Mouse (Mus musculus): ENCODE measurements around the gene Acrbp. TPM values are rescaled to one million over a fixed set of nuclear protein-coding genes. Genes with fewer than 3 reads are reported as not detected.
A peak's percentile ranks its signal among the peaks of the same experiment; 100 is the strongest.
"Not testable (repeated sequence)": the region's sequence is repeated elsewhere in the genome, so short reads cannot be mapped to it uniquely, and the experiment has no call there.

Gene Acrbp
- polyA plus RNA-seq, 1 experiment from 2014 or later: 13.3 TPM

DNA sequence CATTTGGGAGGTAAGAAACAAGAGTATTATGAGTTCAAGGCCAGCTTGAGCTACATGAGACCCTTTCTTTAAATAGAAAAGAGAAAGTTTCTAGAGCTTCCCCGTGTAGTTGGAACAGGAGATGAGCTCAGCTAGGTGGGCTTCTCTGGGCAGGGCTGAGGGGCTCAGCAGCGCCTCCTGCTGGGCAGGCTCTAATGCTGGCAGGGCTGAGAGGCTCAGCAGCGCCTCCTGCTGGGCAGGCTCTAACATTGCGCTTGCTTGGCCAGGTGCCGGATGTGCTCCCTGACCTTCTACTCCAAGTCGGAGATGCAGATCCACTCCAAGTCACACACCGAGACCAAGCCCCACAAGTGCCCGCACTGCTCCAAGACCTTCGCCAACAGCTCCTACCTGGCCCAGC is 19.0 kb upstream of the Acrbp start:
- not testable (repeated sequence) for H3K27me3 ChIP-seq (ENCODE audit: control insufficient read depth, insufficient read depth, low read length); H3K9ac ChIP-seq (ENCODE audit: low read length); H3K4me1 ChIP-seq (ENCODE audit: control insufficient read depth, insufficient read depth, low read length); H3K4me2 ChIP-seq (ENCODE audit: low read depth, severe bottlenecking); H3K9me3 ChIP-seq (ENCODE audit: control insufficient read depth, low read length); H3K4me3 ChIP-seq (ENCODE audit: low read depth, low read length); H3K27ac ChIP-seq (replicated peaks; ENCODE audit: low read depth, low read length)
- WGBS: 29% methylated on average over 7 of the region's 9 CpGs
- DNase-seq (ENCODE audit: low spot score) (peak; percentile 83), ATAC-seq (ENCODE audit: insufficient number of reproducible peaks, low FRiP score, low TSS enrichment, low read depth) (0 out of 2 replicates have a peak, but pooled peaks have one; percentile 32)
- H3K36me3 ChIP-seq (ENCODE audit: control insufficient read depth, insufficient read depth, low read length): peaks cover 18% of the 10 kb centered on the region; the same call in 1 of the 2 replicates

GRCm38 (mm10) chr6:125031604-125032003 is 17.9 kb upstream of the Acrbp start:
- Histone ChIP-seq H3K4me3 (ENCODE audit: low read depth, low read length) (no peak overlapping the region), H3K27ac (replicated peaks; ENCODE audit: low read depth, low read length) (no peak overlapping the region), H3K4me2 (ENCODE audit: low read depth, severe bottlenecking) (no peak overlapping the region), H3K9me3 (ENCODE audit: control insufficient read depth, low read length) (no peaks in the 10 kb centered on the region), H3K9ac (ENCODE audit: low read length) (no peak overlapping the region), H3K4me1 (ENCODE audit: control insufficient read depth, insufficient read depth, low read length) (no peaks in the 10 kb centered on the region), H3K36me3 (ENCODE audit: control insufficient read depth, insufficient read depth, low read length) (peaks cover 24% of the 10 kb centered on the region), H3K27me3 (ENCODE audit: control insufficient read depth, insufficient read depth, low read length) (no peaks in the 10 kb centered on the region)
- 94% methylated on average over 16 of the region's 16 CpGs for WGBS
- no peak for DNase-seq (ENCODE audit: low spot score)
- ATAC-seq (ENCODE audit: insufficient number of reproducible peaks, low FRiP score, low TSS enrichment, low read depth): no peak

GRCm38 (mm10) chr6:125038666-125039065 is 10.8 kb upstream of the Acrbp start:
- Histone ChIP-seq H3K27ac (replicated peaks; ENCODE audit: low read depth, low read length) (peak overlapping the region; percentile 44; the same call in 1 of the 2 replicates), H3K4me1 (ENCODE audit: control insufficient read depth, insufficient read depth, low read length) (no peaks in the 10 kb centered on the region), H3K9ac (ENCODE audit: low read length) (peak overlapping the region; percentile 39), H3K36me3 (ENCODE audit: control insufficient read depth, insufficient read depth, low read length) (peaks cover 10% of the 10 kb centered on the region), H3K27me3 (ENCODE audit: control insufficient read depth, insufficient read depth, low read length) (no peaks in the 10 kb centered on the region), H3K4me3 (ENCODE audit: low read depth, low read length) (no peak overlapping the region), H3K9me3 (ENCODE audit: control insufficient read depth, low read length) (no peaks in the 10 kb centered on the region), H3K4me2 (ENCODE audit: low read depth, severe bottlenecking) (peak overlapping the region; percentile 24)
- ATAC-seq (ENCODE audit: insufficient number of reproducible peaks, low FRiP score, low TSS enrichment, low read depth) (no peak), DNase-seq (ENCODE audit: low spot score) (no peak)
- WGBS: 94% methylated on average over 4 of the region's 4 CpGs

- no peaks in the 10 kb centered on the region for H3K4me1 ChIP-seq (ENCODE audit: control insufficient read depth, insufficient read depth, low read length)
- peak overlapping the region; percentile 61 for H3K4me3 ChIP-seq (ENCODE audit: low read depth, low read length)
- H3K27ac ChIP-seq (replicated peaks; ENCODE audit: low read depth, low read length): peak overlapping the region; percentile 44
- peak overlapping the region; percentile 24 for H3K4me2 ChIP-seq (ENCODE audit: low read depth, severe bottlenecking)
- DNase-seq (ENCODE audit: low spot score) (no peak), ATAC-seq (ENCODE audit: insufficient number of reproducible peaks, low FRiP score, low TSS enrichment, low read depth) (no peak; the same call in 1 of the 2 replicates)
- WGBS: 5% methylated on average over 8 of the region's 8 CpGs
- no peaks in the 10 kb centered on the region for H3K27me3 ChIP-seq (ENCODE audit: control insufficient read depth, insufficient read depth, low read length)
- peaks cover 10% of the 10 kb centered on the region for H3K36me3 ChIP-seq (ENCODE audit: control insufficient read depth, insufficient read depth, low read length)
- H3K9ac ChIP-seq (ENCODE audit: low read length): peak overlapping the region; percentile 39
- H3K9me3 ChIP-seq (ENCODE audit: control insufficient read depth, low read length): no peaks in the 10 kb centered on the region
Measured at GRCm38 (mm10) chr6:125039131-125039530, 10.4 kb upstream of the Acrbp start.

GRCm38 (mm10) chr6:125039533-125040153 is 9.8 kb upstream of the Acrbp start, which contains the start of gene Ing4:
TSS of gene Ing4 (plus strand) at chr6:125039760.
- Histone ChIP-seq H3K4me3 (ENCODE audit: low read depth, low read length) (peak within 1 kb of the TSS; percentile 61), H3K9me3 (ENCODE audit: control insufficient read depth, low read length) (no peaks in the 10 kb centered on the region), H3K36me3 (ENCODE audit: control insufficient read depth, insufficient read depth, low read length) (peaks cover 10% of the 10 kb centered on the region), H3K27ac (replicated peaks; ENCODE audit: low read depth, low read length) (peak within 1 kb of the TSS; percentile 65), H3K9ac (ENCODE audit: low read length) (peak within 1 kb of the TSS; percentile 74), H3K4me2 (ENCODE audit: low read depth, severe bottlenecking) (peak within 1 kb of the TSS; percentile 83), H3K4me1 (ENCODE audit: control insufficient read depth, insufficient read depth, low read length) (no peaks in the 10 kb centered on the region), H3K27me3 (ENCODE audit: control insufficient read depth, insufficient read depth, low read length) (no peaks in the 10 kb centered on the region)
- ATAC-seq (ENCODE audit: insufficient number of reproducible peaks, low FRiP score, low TSS enrichment, low read depth) (peak; percentile 95), DNase-seq (ENCODE audit: low spot score) (peak; percentile 92)
- under 1% methylated on average over 26 of the region's 26 CpGs for WGBS

- DNase-seq (ENCODE audit: low spot score) (no peak), ATAC-seq (ENCODE audit: insufficient number of reproducible peaks, low FRiP score, low TSS enrichment, low read depth) (no peak)
- no peaks in the 10 kb centered on the region for H3K9me3 ChIP-seq (ENCODE audit: control insufficient read depth, low read length)
- peak overlapping the region; percentile 74 for H3K9ac ChIP-seq (ENCODE audit: low read length)
- WGBS: 15% methylated on average over 7 of the region's 7 CpGs
- H3K27me3 ChIP-seq (ENCODE audit: control insufficient read depth, insufficient read depth, low read length): no peaks in the 10 kb centered on the region
- peak overlapping the region; percentile 61 for H3K4me3 ChIP-seq (ENCODE audit: low read depth, low read length)
- peaks cover 7% of the 10 kb centered on the region for H3K36me3 ChIP-seq (ENCODE audit: control insufficient read depth, insufficient read depth, low read length)
- peak overlapping the region; percentile 65 for H3K27ac ChIP-seq (replicated peaks; ENCODE audit: low read depth, low read length)
- no peaks in the 10 kb centered on the region for H3K4me1 ChIP-seq (ENCODE audit: control insufficient read depth, insufficient read depth, low read length)
- peak overlapping the region; percentile 83 for H3K4me2 ChIP-seq (ENCODE audit: low read depth, severe bottlenecking)
Measured at GRCm38 (mm10) chr6:125040221-125040620, 9.3 kb upstream of the Acrbp start.

DNA sequence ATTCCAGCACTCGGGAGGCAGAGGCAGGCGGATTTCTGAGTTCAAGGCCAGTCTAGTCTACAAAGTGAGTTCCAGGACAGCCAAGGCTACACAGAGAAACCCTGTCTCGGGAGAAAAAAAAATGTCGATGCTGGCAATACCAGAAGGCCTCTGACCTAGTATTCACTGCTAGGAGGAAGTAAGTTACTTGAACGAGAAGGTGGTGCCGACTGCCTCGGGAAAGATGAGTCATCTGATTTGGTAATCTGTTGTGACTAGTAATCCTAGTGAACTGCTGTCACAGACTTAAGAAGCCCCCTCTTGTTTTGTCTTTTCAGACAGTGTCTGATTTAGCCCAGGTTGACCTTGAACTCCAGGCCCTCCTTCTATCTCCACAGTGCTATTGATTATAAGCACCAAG is 8.4 kb upstream of the Acrbp start:
- H3K9ac ChIP-seq (ENCODE audit: low read length): no peak overlapping the region
- H3K4me1 ChIP-seq (ENCODE audit: control insufficient read depth, insufficient read depth, low read length): no peaks in the 10 kb centered on the region
- ATAC-seq (ENCODE audit: insufficient number of reproducible peaks, low FRiP score, low TSS enrichment, low read depth) (no peak), DNase-seq (ENCODE audit: low spot score) (no peak)
- no peaks in the 10 kb centered on the region for H3K27me3 ChIP-seq (ENCODE audit: control insufficient read depth, insufficient read depth, low read length)
- 93% methylated on average over 7 of the region's 7 CpGs for WGBS
- no peak overlapping the region for H3K4me3 ChIP-seq (ENCODE audit: low read depth, low read length)
- H3K9me3 ChIP-seq (ENCODE audit: control insufficient read depth, low read length): no peaks in the 10 kb centered on the region
- H3K27ac ChIP-seq (replicated peaks; ENCODE audit: low read depth, low read length): no peak overlapping the region
- H3K4me2 ChIP-seq (ENCODE audit: low read depth, severe bottlenecking): 0 out of 2 replicates have a peak overlapping the region, but pooled peaks have one; percentile 83
- peaks cover 4% of the 10 kb centered on the region for H3K36me3 ChIP-seq (ENCODE audit: control insufficient read depth, insufficient read depth, low read length)

- DNase-seq (ENCODE audit: low spot score) (no peak), ATAC-seq (ENCODE audit: insufficient number of reproducible peaks, low FRiP score, low TSS enrichment, low read depth) (no peak)
- Histone ChIP-seq H3K4me1 (ENCODE audit: control insufficient read depth, insufficient read depth, low read length) (no peaks in the 10 kb centered on the region), H3K36me3 (ENCODE audit: control insufficient read depth, insufficient read depth, low read length) (peaks cover 6% of the 10 kb centered on the region), H3K27ac (replicated peaks; ENCODE audit: low read depth, low read length) (no peak overlapping the region), H3K4me3 (ENCODE audit: low read depth, low read length) (no peak overlapping the region), H3K4me2 (ENCODE audit: low read depth, severe bottlenecking) (no peak overlapping the region), H3K9me3 (ENCODE audit: control insufficient read depth, low read length) (no peaks in the 10 kb centered on the region), H3K9ac (ENCODE audit: low read length) (no peak overlapping the region), H3K27me3 (ENCODE audit: control insufficient read depth, insufficient read depth, low read length) (no peaks in the 10 kb centered on the region)
- 94% methylated on average over 7 of the region's 7 CpGs for WGBS
Measured at GRCm38 (mm10) chr6:125042081-125042480, 7.4 kb upstream of the Acrbp start.

Data from limb, embryonic 11.5 days (tissue).